Mouse (Mus musculus) bone marrow macrophage, adult 2 months (primary cell): ENCODE results near the gene Rasal1. TPM values are rescaled to one million over a fixed set of nuclear protein-coding genes. Genes with fewer than 3 reads are reported as not detected.

Source experiments
- H3K27ac ChIP-seq: 2 replicates; pipeline ENCODE4 v1.5.1; 2012; ENCODE audit warnings: low read depth, low read length; ENCODE audit not compliant: insufficient read depth
- H3K4me1 ChIP-seq: 2 replicates; pipeline ENCODE4 v1.6.1; 2012; ENCODE audit warnings: low read length; ENCODE audit not compliant: control insufficient read depth, insufficient read depth
- H3K4me3 ChIP-seq: 2 replicates; pipeline ENCODE4 v1.5.1; 2012; ENCODE audit warnings: mild to moderate bottlenecking, low read length, moderate library complexity; ENCODE audit not compliant: insufficient read depth
- CTCF ChIP-seq: IDR thresholded peaks from 2 replicates; pipeline ENCODE4 v1.5.1; 2012; ENCODE audit warnings: low read depth, mild to moderate bottlenecking, low read length, moderate library complexity
- POLR2A ChIP-seq: IDR thresholded peaks from 2 replicates; pipeline ENCODE4 v1.6.1; 2012; ENCODE audit warnings: mild to moderate bottlenecking, low read depth, low read length, borderline replicate concordance
- polyA plus RNA-seq: library from polyadenylated mRNA; stranded (reverse); fragments of >200 nt; gene quantifications from 2 replicates; pipeline ENCODE4 v1.2.4, GENCODE M21; 2012; ENCODE audit not compliant: missing spikeins, insufficient read depth, insufficient read length

Gene Rasal1
- polyA plus RNA-seq, 1 experiment: not detected

DNA sequence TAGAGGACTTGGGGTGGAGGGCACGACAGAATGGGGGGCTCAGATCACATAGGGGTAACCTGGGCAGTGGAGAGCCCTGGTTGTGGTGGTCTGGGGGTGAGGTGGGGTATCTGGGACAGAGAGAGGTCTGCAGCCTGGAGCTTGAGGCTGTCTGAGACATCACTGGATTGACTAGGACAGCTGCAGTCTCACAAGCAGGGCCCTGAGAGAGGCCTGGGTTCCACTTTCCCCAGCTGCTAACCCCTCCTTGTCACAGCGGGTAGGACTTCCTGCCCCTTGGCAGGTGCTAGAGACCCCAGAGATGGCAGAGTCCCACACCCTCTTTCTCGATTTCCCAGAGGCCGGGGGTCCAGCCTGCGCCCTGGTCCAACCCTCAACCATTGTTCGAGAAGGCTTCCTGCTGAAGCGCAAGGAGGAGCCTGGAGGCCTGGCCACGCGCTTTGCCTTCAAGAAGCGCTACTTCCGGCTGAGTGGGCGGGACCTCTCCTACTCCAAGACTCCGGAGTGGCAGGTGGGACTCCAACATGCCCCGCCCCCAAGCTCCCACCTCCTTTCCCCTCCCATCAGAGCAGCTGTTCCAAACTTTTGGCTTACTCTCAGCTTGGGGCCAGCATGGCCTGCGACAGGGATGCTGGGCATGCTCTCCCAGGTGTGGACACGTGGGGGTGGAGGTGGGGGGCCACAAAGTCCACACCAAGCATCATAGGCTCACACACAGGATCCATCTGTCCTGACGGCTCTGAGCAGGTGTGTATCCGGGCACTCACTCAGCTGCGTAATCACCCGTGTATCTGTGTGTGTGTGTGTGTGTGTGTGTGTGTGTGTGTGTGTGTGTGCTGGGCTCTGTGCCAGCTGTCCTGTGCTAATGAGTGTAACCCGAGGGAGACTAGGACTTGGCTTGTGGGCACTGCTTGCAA lies 25.9 kb downstream of the Rasal1 start:
- H3K27ac ChIP-seq: no peak overlapping the region
- no peak for TF ChIP-seq CTCF
- no peak for TF ChIP-seq POLR2A

DNA sequence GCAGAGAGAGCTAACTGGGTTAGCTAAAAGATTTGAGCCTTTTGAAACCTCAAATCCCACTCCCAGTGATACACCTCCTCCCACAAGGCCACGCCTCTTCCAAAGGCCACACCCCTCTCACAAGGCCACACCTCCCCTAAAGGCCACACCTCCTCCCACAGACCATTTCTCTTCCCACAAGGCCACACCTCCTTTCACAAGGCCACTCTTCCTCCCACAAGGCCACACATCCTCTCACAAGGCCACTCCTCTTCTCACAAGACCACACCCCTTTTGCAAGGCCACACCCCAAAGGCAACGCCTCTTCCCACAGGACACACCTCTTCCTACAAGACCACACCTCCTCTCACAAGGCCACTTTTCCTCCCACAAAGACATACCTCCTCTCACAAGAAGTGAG lies 28.9 kb downstream of the Rasal1 start:
- no peak overlapping the region for H3K4me3 ChIP-seq
- no peak overlapping the region for H3K27ac ChIP-seq
- TF ChIP-seq CTCF (no peak), POLR2A (no peak)
- H3K4me1 ChIP-seq: 0 out of 2 replicates have a peak, but pooled peaks cover 2% of the 10 kb centered on the region

More for the DNA sequence above, 25.9 kb downstream of the Rasal1 start:
- Histone ChIP-seq H3K4me1 (0 out of 2 replicates have a peak, but pooled peaks cover 2% of the 10 kb centered on the region), H3K4me3 (no peak overlapping the region)

- H3K4me3 ChIP-seq: no peak overlapping the region
- 0 out of 2 replicates have a peak, but pooled peaks cover 2% of the 10 kb centered on the region for H3K4me1 ChIP-seq
- TF ChIP-seq CTCF (no peak), POLR2A (no peak)
- no peak overlapping the region for H3K27ac ChIP-seq
These were observed 31.3 kb downstream of the Rasal1 start for GRCm38 (mm10) chr5:120679676-120680555.

- no peak overlapping the region for H3K27ac ChIP-seq
- 0 out of 2 replicates have a peak, but pooled peaks cover 2% of the 10 kb centered on the region for H3K4me1 ChIP-seq
- no peak overlapping the region for H3K4me3 ChIP-seq
- TF ChIP-seq CTCF: no peak
- no peak for TF ChIP-seq POLR2A
These were observed 32.3 kb downstream of the Rasal1 start for GRCm38 (mm10) chr5:120680918-120681317.

GRCm38 (mm10) chr5:120682982-120683771 lies 34.6 kb downstream of the Rasal1 start:
- Histone ChIP-seq H3K27ac (no peak overlapping the region), H3K4me1 (peaks cover 5% of the 10 kb centered on the region; the same call in 1 of the 2 replicates), H3K4me3 (no peak overlapping the region)
- TF ChIP-seq POLR2A (no peak), CTCF (no peak)

- H3K4me1 ChIP-seq: peaks cover 2% of the 10 kb centered on the region; the same call in 1 of the 2 replicates
- H3K4me3 ChIP-seq: no peak overlapping the region
- no peak overlapping the region for H3K27ac ChIP-seq
- TF ChIP-seq POLR2A (no peak), CTCF (no peak)
These were observed 37.1 kb downstream of the Rasal1 start for GRCm38 (mm10) chr5:120685678-120686077.

GRCm38 (mm10) chr5:120686749-120687483 lies 38.3 kb downstream of the Rasal1 start:
- Histone ChIP-seq H3K4me1 (peaks cover 2% of the 10 kb centered on the region; the same call in 1 of the 2 replicates), H3K4me3 (no peak overlapping the region), H3K27ac (no peak overlapping the region)
- no peak for TF ChIP-seq CTCF
- TF ChIP-seq POLR2A: no peak

DNA sequence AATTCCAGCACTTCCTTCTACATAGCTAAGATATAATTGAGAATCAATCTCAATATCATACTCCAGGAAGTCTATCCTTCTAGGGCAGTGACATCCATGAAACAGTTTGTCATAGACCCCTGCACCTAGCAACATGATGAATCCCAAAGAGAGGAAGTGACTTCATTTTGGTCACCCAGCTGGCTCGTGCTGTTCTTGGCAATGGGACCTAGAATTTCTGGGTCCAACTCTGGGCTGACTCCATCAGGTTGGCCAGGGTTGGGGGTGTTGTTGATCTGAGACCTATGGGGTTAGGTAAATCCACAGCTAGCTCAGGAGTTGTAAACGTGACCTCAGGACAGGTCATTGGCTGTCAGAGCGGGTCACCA lies 38.9 kb downstream of the Rasal1 start:
- H3K4me3 ChIP-seq: no peak overlapping the region
- TF ChIP-seq POLR2A: no peak
- no peak for TF ChIP-seq CTCF
- H3K4me1 ChIP-seq: peaks cover 2% of the 10 kb centered on the region; the same call in 1 of the 2 replicates
- no peak overlapping the region for H3K27ac ChIP-seq

DNA sequence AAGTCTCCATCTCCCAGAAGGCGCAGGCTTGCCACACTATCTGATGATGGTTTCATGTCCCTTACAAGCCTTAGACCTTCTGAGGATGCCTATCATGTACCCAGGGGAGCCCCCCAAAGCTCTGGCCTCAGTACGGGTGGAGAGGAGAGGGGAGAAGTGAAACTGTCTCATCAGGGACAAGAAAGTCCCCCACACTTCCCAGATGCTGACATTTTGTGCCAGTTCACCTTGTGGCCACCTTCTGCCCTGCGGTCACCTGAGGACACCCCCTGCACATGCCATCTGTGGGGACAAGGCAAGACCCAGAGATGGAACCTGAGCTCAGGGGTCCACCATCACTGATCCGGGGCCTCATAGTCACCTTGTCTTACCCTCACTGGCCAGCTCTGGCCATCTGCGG lies 39.3 kb downstream of the Rasal1 start:
- no peak for TF ChIP-seq POLR2A
- no peak for TF ChIP-seq CTCF

More for the DNA sequence above, 39.3 kb downstream of the Rasal1 start:
- Histone ChIP-seq H3K4me3 (no peak overlapping the region), H3K27ac (no peak overlapping the region), H3K4me1 (peaks cover 2% of the 10 kb centered on the region; the same call in 1 of the 2 replicates)
